Mouse (Mus musculus) neural tube, embryonic 10.5 days (tissue): Measurements from ENCODE around the gene Hddc3.
A peak's percentile ranks its signal among the peaks of the same experiment; 100 is the strongest.
"Not testable (repeated sequence)": the region's sequence is repeated elsewhere in the genome, so short reads cannot be mapped to it uniquely, and the experiment has no call there.

Source experiments
- DNase-seq: peaks from one replicate; pipeline ENCODE4 v3.0.0-alpha.2; 2017; ENCODE audit warnings: low spot score; ENCODE audit errors: extremely low spot score

Gene Hddc3

GRCm38 (mm10) chr7:80369967-80370431, 27.1 kb downstream of the Hddc3 start:
- DNase-seq = no peak

- DNase-seq = peak; percentile 68
These were observed 27.7 kb downstream of the Hddc3 start for GRCm38 (mm10) chr7:80370649-80371040.

- DNase-seq = peak; percentile 70
These were observed 28.3 kb downstream of the Hddc3 start, which contains the start of gene Man2a2 for GRCm38 (mm10) chr7:80371041-80371751. TSS of gene Man2a2 (minus strand) at chr7:80371375.

GRCm38 (mm10) chr7:80372166-80372565, 29.3 kb downstream of the Hddc3 start:
- DNase-seq = no peak

GRCm38 (mm10) chr7:80372667-80373066, 29.8 kb downstream of the Hddc3 start:
- DNase-seq = no peak

- no peak for DNase-seq
These were observed 30.4 kb downstream of the Hddc3 start for GRCm38 (mm10) chr7:80373352-80373751.

- DNase-seq = no peak
These were observed 30.9 kb downstream of the Hddc3 start for GRCm38 (mm10) chr7:80373850-80374249.

GRCm38 (mm10) chr7:80374280-80374679, 31.4 kb downstream of the Hddc3 start:
- no peak for DNase-seq

- no peak for DNase-seq
These were observed 31.8 kb downstream of the Hddc3 start for GRCm38 (mm10) chr7:80374733-80375132.

- no peak for DNase-seq
These were observed 32.6 kb downstream of the Hddc3 start for GRCm38 (mm10) chr7:80375376-80376039.

- no peak for DNase-seq
These were observed 33.3 kb downstream of the Hddc3 start for GRCm38 (mm10) chr7:80376192-80376591.

- peak; percentile 75 for DNase-seq
These were observed 34.6 kb downstream of the Hddc3 start for GRCm38 (mm10) chr7:80377471-80377870.

GRCm38 (mm10) chr7:80379531-80379930, 36.6 kb downstream of the Hddc3 start:
- no peak for DNase-seq

GRCm38 (mm10) chr7:80382919-80383318, 40.0 kb downstream of the Hddc3 start:
- DNase-seq = no peak

GRCm38 (mm10) chr7:80386235-80386930, 43.5 kb downstream of the Hddc3 start:
- peak; percentile 96 for DNase-seq

GRCm38 (mm10) chr7:80387033-80387632, 44.2 kb downstream of the Hddc3 start:
- DNase-seq = peak; percentile 44

- peak; percentile 62 for DNase-seq
These were observed 45.0 kb downstream of the Hddc3 start, which contains the start of gene Fes for GRCm38 (mm10) chr7:80387633-80388543. TSS of gene Fes (minus strand) at chr7:80387946.

- no peak for DNase-seq
These were observed 49.2 kb downstream of the Hddc3 start for GRCm38 (mm10) chr7:80392119-80392518.

- no peak for DNase-seq
These were observed 51.7 kb downstream of the Hddc3 start for GRCm38 (mm10) chr7:80394600-80394999.

- not testable (repeated sequence) for DNase-seq
These were observed 53.5 kb downstream of the Hddc3 start for GRCm38 (mm10) chr7:80396427-80396826.

GRCm38 (mm10) chr7:80397986-80398385, 55.1 kb downstream of the Hddc3 start:
- no peak for DNase-seq
